Mouse (Mus musculus): ENCODE measurements around the gene Btrc. TPM values are rescaled to one million over a fixed set of nuclear protein-coding genes. Genes with fewer than 3 reads are reported as not detected.

Btrc gene
- total RNA-seq, 2 experiments from 2014 or later = 33.6 to 33.7 TPM

DNA sequence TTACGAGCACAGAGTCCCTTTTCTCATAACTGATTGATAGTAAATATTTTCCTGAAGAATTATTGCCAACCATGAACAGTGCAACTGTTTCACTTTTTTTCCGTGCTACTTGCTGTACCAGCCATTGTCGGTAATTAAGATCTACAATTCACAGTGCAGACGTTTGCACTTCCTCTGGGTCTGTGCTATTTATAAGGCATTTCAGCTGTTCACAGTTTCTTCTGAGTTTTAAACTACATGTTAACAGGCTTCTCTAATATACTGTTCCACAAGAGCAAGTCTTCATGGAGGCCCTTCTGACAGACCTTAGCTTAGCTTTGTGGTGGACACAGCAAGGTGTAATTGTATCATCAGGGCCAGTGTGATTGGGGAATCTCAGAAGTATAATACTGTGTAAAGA lies 111.2 kb downstream of the Btrc start:
- no peak for DNase-seq

DNA sequence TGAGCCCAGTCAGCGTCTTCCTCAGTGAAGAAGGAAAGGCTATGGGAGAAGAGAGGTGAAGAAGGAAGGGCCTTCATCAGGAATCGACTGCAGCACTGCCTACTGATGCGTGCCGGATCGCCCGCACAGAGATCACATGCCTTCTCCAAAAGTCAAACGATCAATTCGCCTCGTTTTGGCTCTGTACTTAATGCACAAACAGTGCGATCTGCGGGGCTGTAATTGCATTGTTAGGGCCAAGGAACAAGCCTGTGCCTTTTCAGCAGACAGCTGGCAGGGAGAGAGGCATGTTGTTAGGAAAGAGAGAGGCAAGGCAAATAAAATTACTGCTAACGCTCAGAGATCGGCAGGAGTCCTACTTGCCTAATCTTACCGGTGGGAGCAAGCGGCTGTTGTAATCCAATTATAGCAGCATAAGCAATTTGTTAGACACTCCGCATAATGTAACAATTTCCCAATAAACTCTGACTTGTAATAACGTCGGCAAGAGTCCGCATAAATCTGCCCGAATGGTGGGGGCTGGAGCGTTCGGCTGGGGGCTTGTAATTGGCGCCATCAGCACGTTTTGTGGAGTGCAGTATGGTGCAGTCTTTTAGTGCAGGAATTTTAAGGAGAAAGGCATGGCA lies 112.5 kb downstream of the Btrc start:
- no peak for DNase-seq

DNA sequence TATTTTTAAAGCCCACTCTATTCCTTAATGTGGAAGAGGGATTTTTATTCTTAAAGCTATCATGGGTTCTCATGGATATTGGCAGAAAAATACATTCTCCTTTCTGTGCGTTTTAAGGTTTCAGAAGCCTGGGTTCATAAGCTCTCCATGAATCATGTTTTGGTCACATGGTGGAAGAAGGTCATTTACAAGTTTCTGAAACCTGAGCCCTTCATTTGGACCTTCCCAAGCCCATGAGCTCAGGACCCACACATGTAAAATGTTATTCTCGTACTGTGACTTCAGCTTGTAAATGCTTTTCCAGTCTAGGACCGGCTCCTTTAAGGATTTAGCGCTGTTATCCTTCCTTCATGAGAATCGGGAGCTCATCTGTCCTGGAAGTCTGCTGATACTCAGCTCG lies 116.0 kb downstream of the Btrc start:
- no peak for DNase-seq

DNA sequence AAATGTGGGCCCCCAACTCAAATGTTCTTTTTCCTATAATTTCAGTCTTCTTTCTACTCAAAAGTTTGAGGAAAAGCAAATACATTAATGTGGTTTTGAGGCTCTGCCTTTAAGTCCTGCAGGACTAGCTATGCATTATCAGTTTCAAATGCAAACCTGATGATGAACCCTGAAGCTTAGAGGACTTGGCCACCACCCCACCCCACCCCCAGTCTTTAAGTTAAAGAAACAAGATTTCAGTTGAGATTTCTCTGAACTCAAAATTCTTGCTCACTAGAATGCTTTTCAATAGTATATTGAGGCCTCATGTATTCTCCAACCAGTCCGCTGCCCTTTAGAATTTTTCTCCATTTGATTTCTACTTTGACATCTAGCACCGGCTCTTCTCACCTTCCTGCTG lies 117.0 kb downstream of the Btrc start:
- DNase-seq = no peak

DNA sequence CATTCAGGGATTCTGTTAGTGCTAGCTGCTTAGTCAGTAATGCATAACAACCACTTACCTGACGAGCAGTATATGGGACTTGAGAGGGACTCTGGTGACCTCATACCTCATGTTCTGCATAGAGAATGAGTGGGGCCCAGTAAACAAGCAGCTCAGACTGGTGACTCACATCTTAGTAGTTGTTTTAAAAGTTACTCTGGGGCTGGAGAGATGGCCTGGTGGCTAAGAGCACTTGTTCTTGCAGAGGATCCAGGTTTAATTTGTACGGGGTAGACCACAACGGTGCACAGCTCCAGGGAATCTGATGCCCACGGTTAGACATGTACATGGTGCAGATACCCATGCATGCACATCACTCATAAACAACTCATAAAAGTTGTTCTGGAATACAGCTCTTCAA lies 117.4 kb downstream of the Btrc start:
- DNase-seq = no peak

DNA sequence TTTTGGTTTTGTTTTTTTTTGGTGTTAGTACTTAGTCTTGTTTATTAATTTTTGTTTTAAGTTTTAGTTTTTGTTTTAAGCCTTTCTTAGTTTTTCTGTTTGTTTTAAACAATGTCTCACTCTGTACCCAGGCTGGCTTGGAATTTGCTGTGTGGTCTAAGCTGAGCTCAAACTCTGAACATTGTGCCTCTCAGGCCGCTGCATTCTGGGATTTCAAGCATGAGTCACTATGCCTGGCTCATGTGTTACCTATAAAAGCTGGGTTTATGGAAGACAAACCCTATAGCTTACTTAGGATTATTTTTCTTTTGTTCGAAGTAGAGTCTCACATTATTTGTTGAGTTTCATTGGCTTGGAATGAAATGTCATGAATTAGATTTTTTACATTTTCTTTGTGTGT lies 119.9 kb downstream of the Btrc start:
- DNase-seq = no peak

DNA sequence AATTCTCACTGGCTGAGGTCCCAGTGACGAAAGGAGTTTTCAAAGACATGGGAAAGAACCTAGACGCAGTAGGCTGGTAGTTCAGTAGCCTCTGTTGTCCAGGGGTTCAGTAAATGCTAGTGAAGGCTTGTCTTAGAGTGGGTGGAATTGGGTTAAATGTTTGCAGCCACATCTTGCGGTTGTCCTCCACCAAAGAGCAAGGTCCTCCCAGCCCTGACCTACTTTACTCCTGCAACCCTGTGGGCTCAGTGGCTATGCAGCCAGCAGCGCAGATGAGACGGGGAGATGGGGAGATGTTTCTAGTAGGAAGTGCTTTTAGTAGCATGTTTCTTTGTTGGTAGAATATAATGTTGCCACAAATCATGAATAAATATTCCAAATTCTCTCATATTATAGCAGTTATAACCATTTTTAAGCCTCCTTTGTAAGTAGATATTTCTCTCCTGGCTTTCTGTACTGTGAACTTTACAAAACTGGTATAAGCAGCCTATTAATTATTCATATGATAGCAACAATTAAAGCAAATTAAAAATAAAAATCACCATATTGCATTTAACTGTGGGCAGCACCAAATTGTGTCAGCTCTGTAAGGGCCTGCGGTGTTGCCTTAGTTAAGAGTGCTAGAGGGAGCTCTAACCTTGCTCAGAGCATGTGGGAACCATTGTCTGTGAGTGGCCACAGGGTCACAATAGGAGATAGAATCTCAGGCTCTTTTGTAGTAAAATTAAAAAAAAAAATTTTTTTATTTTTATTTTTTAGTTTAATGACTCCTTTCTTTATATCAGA lies 122.9 kb downstream of the Btrc start:
- no peak for DNase-seq

DNA sequence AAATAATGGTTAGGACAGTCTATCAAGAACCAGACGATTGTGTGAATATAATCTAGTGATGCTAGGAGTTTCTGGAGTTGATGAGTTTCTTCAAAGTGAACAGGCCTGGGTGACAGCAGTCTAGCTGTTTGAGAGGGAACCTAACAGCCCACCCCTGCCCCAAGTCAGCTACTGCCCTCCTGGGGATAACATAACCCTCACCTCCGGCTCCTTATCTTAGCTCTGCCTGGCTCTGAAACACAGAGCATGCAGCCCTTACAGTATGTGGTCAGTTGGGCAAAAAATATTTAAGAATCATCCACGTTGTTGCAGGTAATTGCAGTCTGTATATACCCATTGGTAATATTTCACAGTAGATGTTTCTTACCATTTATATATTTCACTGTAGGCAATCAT lies 123.5 kb downstream of the Btrc start:
- DNase-seq = no peak

DNA sequence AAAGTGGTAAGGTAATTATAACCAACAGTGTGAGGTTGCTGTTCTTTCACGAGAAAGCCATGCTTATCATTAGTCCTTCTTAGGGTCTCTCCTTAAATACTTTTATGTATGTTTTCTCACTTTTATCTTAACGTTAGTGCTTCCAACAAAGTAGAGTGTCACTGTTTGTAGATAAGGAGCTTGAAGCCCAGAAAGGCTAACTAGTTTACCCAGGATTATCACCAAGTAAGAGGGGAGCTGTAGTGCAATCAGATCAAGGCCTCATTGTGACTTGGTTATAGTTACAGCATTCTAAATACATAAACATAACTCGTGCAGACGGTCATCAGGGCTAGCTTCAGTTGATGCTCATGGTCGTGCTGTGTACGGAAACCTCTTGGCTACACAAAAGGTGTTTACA lies 126.4 kb downstream of the Btrc start:
- no peak for DNase-seq

DNA sequence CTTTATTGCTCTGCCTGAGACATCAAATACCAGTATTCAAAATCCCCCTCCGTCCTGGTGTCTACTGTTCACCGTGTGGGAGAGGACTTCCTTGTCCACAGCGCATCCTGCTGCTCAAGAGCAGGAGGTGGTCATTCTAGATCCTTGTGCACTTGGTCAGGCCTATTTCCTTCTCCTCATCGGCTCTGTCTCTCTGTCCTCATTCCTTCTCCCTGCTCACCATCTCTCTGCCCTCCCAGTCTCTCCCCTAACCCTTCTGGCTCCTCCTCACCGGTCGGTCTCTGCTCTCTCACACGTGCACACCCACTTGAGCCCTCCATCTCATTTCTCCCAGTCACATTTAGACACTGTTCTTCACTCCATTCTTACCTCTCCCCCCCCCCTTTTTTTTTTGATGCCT lies 127.7 kb downstream of the Btrc start:
- DNase-seq = no peak

DNA sequence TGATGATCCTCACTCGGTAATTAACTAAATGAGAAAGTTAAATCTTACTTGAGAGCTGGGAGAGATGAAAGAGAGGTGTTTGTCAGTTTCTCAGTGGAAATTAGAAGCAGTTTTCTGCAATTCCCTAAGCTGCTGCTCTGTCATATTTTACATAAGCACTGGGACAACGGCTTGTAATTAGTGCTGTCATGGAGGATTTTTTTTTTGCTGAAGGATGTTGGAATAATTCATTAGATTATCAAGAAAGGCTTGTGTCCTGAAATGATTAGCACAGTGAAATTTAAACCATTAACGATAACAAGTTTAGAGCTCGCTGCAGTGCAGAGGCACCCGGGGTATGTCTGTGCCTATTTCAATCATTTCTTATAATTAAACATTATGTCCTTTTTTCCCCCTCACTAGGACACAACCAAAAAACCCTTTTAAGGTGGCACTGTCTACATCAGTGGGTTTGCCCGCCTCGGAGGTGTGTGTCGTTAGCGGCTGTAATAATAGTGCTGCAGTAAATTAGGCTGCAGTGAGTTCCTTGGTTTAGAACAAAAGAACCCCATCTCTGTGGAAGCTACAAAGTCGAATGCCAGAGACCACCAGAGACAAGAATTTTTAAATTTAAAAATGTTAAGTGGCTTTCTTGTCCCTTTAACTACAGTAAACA lies 130.7 kb downstream of the Btrc start:
- DNase-seq = no peak

DNA sequence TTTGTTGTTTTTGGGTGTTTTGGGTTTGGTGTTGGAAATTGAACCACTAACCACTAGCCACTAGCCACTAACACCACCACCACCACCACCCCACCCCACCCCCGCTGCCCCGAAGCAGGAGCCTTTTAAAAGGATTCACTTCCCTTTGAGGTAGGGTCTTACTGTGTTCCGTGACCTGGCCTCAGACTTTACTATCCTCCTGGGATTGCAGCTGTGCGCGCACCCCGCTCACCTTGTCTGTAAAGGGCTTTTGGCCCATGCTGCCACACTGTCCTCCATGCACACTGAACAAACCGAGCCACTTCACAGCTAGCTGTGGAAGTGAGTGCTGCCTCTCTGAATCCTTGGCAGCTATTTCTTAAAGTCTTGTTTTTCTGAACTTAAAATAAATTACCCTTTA lies 141.9 kb downstream of the Btrc start:
- no peak for DNase-seq

DNA sequence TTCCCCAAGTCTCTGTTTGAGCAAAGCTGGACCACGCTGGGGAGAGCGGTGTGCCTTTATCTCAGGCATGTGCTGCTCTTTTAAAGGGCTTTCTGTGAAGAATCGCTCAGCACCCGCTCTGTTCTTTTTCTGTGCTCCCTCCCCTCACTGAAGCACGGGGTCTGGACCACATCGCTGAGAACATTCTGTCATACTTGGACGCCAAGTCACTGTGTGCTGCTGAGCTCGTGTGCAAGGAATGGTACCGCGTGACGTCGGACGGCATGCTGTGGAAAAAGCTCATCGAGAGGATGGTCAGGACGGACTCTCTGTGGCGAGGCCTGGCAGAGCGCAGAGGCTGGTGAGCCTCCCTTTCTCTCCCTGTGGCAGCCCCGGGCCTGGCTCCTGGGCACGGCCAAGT lies 144.0 kb downstream of the Btrc start:
- no peak for DNase-seq

DNA sequence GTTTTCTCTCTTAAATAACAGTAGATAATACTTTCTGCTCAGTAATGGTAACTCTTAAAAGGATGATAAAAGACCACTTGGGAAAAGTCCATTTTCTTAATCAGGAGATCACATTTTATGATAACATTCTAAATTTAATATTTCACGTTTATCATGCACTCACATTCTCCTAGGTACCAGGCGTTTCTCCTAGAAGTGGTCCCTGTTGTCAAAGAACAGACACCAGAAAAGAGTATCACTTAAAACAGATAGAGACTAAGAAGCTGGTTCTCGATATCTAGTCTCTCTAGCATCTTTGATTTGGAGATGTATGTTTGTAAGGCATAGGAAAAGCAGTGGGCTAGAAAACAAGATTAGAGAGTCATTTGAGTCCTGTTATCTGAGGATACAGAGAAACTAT lies 147.1 kb downstream of the Btrc start:
- DNase-seq = no peak

DNA sequence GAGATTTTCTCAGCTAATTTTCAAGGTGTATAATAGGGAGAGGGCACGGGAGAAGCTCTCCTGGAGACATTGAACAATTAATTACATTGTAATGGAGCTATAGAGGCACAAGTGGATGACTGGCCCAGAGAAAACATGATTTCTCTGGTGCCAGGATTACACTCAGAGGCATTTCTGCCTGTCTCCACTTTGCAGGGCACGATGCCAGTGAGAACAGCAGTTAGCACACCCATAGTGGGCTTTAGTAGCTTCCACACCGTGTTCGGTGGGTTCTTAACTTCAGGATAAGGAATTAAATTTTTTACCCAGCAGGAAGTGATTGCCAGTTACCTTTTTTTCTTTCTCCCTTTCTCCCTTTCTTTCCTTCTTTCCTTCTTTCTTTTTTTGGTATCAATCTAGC lies 147.9 kb downstream of the Btrc start:
- no peak for DNase-seq

DNA sequence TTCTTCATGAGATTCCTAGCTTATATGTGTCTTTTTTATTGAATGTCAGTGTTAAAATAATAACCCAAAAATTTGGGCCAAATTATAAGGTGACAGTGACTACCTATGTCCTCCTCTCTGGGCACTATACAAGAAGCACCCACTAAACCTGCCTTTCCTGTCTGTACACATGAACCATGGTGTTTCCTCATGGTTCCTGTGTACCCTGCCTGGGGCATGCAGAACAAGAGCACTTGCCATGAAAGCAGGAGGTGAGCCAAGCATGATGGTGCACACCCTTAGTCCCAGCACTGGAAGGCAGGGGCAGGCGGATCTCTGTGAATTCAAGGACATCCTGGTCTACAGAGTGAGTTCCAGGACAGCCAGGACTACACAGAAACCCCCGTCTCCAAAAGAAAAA lies 151.8 kb downstream of the Btrc start:
- no peak for DNase-seq

DNA sequence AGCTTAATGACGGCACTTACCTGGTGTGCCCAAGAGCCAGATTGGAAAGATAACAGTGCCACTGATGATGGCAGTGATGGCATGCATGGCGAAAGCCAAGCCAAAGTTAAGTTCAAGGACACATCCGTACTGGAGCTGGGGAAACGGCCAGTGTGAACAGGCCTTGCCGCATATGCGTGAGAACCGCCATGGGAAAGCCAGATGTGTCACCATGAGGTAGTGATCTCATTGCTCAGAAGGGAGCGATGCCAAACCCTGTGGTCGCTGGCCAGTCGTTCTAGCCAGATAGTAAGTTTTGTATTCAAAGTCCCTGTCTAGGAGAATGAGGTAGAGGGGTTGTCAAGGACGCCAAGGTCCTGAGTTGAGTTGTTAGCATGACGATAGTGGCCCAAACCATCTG lies 152.7 kb downstream of the Btrc start:
- DNase-seq = no peak

DNA sequence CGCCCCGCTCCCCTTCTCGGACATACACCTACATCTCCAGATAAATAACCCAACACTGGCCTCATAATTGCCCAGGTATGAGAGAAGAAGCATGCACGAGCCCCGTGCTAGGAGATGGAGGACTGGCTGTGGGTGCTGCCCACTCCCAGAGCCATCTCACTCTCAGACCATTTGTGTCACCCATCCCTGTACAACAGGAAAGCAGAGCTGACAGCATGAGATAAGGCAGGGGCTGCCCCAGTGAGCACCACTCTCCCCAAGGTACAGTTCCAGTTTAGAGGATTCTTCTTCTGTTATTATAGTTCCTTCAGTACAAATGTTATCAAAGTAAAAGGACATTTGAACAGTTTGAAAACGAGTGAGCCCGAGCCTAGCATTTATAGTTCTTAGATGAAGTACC lies 163.8 kb downstream of the Btrc start:
- no peak for DNase-seq

DNA sequence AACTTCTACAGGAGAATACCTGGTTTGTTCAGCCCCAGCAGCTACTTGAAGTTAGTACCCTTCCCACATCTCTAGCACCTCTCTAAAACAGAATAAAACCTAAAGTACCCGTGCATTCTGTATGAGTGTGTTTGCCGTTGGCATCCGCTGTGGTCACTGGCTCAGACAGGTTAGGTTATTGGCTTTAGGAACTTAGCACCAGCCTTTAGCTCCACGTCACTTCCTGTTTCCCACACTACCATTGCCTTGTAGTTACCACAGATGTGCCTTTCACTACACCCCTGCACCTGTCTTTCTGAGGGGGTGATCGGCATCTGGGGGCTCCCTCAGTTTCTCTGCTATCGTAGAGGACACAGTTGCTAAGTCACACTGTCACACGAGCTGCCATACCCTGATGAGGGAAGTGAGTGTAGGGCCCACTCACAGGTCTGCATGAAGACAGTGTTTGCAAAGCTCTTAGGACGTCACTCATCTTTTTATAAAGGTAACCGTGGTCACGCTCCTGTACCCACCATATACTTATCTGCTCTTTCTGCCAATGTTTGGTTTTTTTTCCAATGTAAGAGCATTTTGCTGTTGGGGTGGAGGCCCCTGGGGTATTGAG lies 164.5 kb downstream of the Btrc start:
- no peak for DNase-seq

DNA sequence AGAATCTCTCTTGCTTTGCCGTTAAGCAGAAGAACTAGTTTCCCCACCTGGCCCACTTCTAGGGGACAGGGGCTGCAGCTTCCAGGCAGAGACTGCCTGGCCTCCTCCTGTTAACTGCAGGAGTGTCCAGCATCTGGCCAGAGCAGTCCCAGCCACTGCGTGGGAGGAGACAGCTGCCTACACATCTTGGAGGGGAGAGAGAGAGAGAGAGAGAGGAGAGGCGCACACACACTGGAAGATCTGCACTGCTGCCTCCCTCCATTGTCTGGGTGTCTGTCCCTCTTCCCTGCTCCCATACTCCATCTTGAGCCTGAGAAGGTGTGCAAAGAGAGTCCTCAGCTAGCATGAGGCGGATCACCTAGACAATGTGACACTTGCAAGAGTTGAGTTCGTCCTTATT lies 165.8 kb downstream of the Btrc start:
- DNase-seq = no peak

DNA sequence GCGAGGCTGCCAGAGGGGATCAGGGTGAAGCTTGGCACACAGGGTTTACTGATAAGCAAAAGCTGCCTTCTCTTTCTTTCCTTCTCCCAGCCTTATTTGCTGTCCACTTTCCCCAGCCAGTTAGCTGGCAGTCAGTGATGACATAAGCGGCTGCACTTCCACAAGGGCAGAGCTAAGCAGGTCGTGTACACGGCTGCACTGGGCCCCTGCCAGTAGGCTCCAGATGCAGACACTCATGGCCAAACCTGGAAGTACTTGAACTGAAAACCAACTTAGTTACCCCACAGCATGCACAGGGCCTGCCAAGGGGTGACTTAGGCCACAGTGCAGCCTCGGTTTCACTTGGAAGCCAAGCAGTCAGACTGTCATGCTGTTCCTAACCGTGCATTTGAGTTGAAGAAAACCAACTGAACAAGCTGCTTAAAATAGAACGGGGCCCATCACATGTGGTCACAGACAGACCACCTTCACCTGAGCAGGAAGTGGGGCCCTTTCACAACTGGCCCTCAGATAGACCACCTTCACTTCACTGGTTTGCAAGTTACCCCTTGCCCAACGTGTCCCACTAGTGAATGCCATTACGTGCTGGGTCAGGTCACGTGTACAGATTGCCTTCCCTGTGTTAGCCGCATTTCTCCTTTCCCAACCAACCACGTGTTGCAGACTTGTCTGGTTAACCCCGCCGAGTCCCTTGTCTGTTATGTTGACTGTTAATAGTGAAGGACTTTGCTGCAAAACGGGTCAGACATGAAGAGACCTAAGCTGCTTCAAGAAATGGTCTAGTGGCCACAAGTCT lies 166.9 kb downstream of the Btrc start:
- DNase-seq = no peak

DNA sequence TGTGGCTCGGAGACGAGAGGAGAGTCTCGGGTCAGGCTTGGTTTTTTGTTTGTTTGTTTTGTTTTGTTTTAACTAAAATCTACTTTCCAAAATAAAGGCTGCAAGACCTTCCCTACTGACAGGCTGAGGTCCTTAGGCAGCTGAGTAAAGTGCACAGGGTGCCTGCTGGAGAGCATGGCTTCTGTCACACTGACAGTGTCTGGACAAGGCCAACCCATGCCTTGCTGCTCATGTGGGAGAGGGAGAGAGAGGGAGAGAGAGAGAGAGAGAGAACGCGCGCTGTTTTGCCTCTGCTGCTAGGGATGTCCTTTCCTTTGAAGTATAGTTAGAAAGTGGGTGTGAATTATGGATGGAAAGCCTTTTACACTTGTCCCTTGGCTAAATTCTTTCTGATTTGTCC lies 168.0 kb downstream of the Btrc start:
- DNase-seq = no peak

DNA sequence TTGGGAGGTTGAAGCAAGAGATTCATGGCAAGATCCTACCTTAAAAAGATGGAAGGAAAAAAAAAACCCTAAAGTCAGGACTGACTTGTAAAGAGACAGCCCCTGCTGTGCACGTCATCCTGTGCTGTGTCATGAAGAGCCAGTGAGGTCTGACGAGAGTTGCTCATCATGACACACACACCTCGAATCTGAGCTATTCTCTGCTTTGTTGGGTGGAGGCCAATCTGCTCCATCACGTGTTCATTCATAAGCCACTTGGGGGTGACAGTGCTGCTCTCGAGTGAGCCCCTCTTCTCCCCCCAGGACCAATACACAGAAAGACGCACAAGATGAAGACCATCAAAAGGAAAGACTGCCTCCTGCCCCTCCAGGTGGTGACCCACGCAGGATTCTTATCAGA lies 170.1 kb downstream of the Btrc start:
- no peak for DNase-seq
